Mouse (Mus musculus) forebrain, postnatal 0 days (tissue): ENCODE results near the gene Ppm1b. TPM values are rescaled to one million over a fixed set of nuclear protein-coding genes. Genes with fewer than 3 reads are reported as not detected.

ENCODE experiments used
- ATAC-seq: fragments of 200-750 bp; cut with Nextera tagmentation; 2 replicates; pipeline ENCODE4 v1.8.0; 2017; ENCODE audit warnings: mild to moderate bottlenecking, moderate library complexity
- DNase-seq: peaks from one replicate; pipeline ENCODE4 v3.0.0-alpha.2; 2015
- H3K27ac ChIP-seq: fragments of 300-500 bp; sonication (generic); 2 replicates; pipeline ENCODE4 v1.5.1; 2014; ENCODE audit warnings: low read depth, mild to moderate bottlenecking, antibody characterized with exemption, low read length, moderate library complexity, mixed read lengths
- H3K27me3 ChIP-seq: fragments of 300-500 bp; sonication (generic); 2 replicates; pipeline ENCODE4 v1.6.1; 2014; ENCODE audit warnings: mild to moderate bottlenecking, low read length, mixed read lengths; ENCODE audit not compliant: insufficient read depth
- H3K36me3 ChIP-seq: fragments of 300-500 bp; sonication (generic); 2 replicates; pipeline ENCODE4 v1.6.1; 2014; ENCODE audit warnings: mild to moderate bottlenecking, moderate library complexity; ENCODE audit not compliant: insufficient read depth
- H3K4me1 ChIP-seq: fragments of 300-500 bp; sonication (generic); 2 replicates; pipeline ENCODE4 v1.6.1; 2014; ENCODE audit warnings: antibody characterized with exemption; ENCODE audit not compliant: insufficient read depth
- H3K4me2 ChIP-seq: fragments of 300-500 bp; sonication (generic); 2 replicates; pipeline ENCODE4 v1.6.1; 2014; ENCODE audit warnings: low read depth, mild to moderate bottlenecking, moderate library complexity
- H3K4me3 ChIP-seq: fragments of 300-500 bp; sonication (generic); 2 replicates; pipeline ENCODE4 v1.5.1; 2014; ENCODE audit warnings: low read depth, low read length, mixed read lengths
- H3K9ac ChIP-seq: fragments of 300-500 bp; sonication (generic); 2 replicates; pipeline ENCODE4 v1.6.1; 2014; ENCODE audit warnings: mild to moderate bottlenecking
- H3K9me3 ChIP-seq: fragments of 300-500 bp; sonication (generic); 2 replicates; pipeline ENCODE4 v1.6.1; 2016; ENCODE audit warnings: low read length
- CTCF ChIP-seq: sonication (generic); IDR thresholded peaks from 2 replicates; pipeline ENCODE4 v1.5.1; 2016; ENCODE audit warnings: antibody characterized with exemption, control low read depth, low read depth
- WGBS: fragments of 180-500 bp; shearing (Covaris S2); extraction: QIAGEN DNeasy Blood & Tissue Kit; methylation state at CpG from one replicate; pipeline ENCODE4 v1.1.7; 2014; 5-methylcytosine and 5-hydroxymethylcytosine counted together
- polyA plus RNA-seq: library from polyadenylated mRNA; unstranded; fragments of >200 nt; fragmentation: Nextera tagmentation; extraction: Ambion mirVana; gene quantifications from 2 replicates; pipeline ENCODE4 v1.2.1, GENCODE M21; 2015
- total RNA-seq: library from RNA; depleted of rRNA; stranded (reverse); fragments of >200 nt; gene quantifications from 2 replicates; pipeline ENCODE4 v1.2.3, GENCODE M21; 2014

Ppm1b gene
- total and polyA plus RNA-seq, 2 experiments from 2014 or later, result 62.9 to 68.8 TPM

DNA sequence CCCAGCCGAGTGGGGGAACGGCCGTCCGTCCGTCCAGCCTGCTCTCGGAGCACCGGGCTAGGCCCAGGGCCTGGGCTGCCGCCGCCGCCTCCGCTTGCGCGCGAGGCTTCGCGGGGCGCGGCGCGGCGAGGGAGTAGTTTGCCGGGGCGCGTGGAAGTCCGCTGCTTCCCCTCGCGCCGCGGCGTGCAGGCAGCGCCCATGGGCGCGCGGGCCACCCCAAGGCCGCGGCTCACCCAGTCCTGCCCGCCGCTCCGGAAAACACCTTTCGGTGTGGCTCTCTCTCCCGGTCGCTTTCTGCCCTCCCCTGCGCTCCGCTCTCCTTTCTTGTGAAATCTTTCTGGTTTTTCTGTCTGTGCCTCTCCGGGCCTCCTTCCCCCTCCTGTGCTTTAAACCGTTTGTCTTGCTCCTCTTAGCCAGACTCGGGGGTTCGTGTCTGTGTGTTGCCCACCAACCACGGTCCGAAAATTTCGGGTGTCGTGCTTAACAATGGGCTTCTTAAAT, 1.9 kb downstream of the Ppm1b start:
- TF ChIP-seq CTCF, result no peak
- WGBS, result under 1% methylated on average over 36 of the region's 52 CpGs
- Histone ChIP-seq H3K9me3 (no peaks in the 10 kb centered on the region), H3K4me2 (peak overlapping the region; percentile 68), H3K27ac (peak overlapping the region; percentile 94), H3K27me3 (no peaks in the 10 kb centered on the region), H3K4me1 (peaks cover 13% of the 10 kb centered on the region), H3K9ac (peak overlapping the region; percentile 85), H3K36me3 (no peaks in the 10 kb centered on the region), H3K4me3 (peak overlapping the region; percentile 89)
- DNase-seq (peak; percentile 50), ATAC-seq (no peak)

DNA sequence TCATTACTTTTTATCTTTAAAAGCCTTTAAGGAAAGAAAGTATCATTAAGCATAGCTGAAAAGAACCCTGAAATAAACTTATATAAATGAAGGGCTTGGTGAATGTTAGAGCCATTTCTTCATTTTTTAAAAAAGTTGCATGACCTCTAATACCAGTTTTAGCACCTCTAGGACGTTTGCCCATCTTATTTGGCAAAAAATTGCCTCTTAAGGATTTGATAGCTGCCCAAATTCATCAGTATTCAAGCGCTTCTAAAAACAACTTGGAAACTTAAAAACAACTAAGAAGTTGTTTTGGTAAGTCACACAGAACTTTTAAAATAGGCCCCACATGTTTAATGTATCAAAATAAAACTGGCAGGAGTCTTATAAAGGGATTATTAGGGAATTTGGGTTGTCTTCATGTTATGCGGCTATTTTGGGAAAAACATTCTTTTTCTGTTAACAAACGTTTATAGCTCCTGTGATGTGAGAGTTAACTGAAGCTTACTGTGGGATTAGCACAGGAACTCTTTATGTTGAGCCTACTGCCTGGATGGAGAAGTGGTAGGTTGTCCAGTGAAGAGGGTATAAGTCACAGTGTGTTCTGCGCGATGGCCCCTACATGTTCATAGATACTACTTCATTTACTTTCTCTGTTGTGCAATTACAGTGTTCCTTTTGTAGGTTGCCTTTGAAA, 2.6 kb downstream of the Ppm1b start:
- Histone ChIP-seq H3K27ac (no peak overlapping the region), H3K4me3 (peak overlapping the region; percentile 89), H3K27me3 (no peaks in the 10 kb centered on the region), H3K4me1 (peaks cover 13% of the 10 kb centered on the region), H3K4me2 (peak overlapping the region; percentile 68), H3K9me3 (no peaks in the 10 kb centered on the region), H3K36me3 (no peaks in the 10 kb centered on the region), H3K9ac (no peak overlapping the region)
- no peak for DNase-seq
- TF ChIP-seq CTCF, result no peak
- 29% methylated on average over 6 of the region's 6 CpGs for WGBS
- ATAC-seq, result no peak

DNA sequence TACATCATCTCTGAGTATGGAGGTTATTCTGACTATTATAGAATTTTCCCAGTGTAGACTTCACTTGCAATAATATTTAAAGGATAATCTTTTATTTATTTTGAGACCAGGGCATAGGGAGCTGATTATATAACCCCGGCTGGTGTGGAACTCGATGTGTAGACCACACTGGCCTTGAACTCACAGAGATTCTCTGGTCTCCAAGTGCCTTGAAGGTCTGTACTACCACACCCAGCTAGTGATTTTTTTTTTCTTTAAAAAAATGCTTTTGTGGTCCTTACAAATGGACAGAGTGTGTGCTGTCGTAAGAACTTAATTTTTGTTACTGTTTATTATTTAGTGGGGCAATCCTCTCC, 3.1 kb downstream of the Ppm1b start:
- Histone ChIP-seq H3K4me1 (peaks cover 13% of the 10 kb centered on the region), H3K9ac (no peak overlapping the region), H3K36me3 (no peaks in the 10 kb centered on the region), H3K27ac (no peak overlapping the region), H3K9me3 (no peaks in the 10 kb centered on the region), H3K4me3 (peak overlapping the region; percentile 89), H3K4me2 (peak overlapping the region; percentile 68), H3K27me3 (no peaks in the 10 kb centered on the region)
- no peak for ATAC-seq
- no peak for TF ChIP-seq CTCF
- WGBS, result 62% methylated on average over 3 of the region's 3 CpGs
- no peak for DNase-seq

DNA sequence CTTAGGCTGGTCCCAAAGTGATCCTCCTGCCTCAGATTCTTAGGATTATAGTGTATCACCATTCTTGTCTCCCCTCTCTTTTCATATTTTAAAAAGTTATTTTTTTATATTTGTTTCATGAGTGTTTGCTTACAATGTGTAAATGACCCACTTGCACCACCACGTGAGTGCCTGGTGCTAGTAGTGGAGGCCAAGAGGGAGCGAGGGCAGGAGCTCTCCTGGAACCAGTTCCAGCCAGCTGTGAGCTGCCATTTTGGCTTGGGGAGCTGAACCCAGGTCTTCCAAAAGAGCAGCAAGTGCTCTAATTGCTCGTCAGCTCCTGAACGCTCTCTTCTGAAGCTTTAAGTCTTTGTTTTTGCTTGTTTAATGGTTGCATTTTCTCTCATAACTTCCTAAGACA, 3.6 kb downstream of the Ppm1b start:
- WGBS, result 40% methylated on average over 4 of the region's 4 CpGs
- no peak for TF ChIP-seq CTCF
- DNase-seq (no peak), ATAC-seq (no peak)
- Histone ChIP-seq H3K27ac (no peak overlapping the region), H3K4me1 (peaks cover 13% of the 10 kb centered on the region), H3K4me3 (no peak overlapping the region), H3K9ac (no peak overlapping the region), H3K36me3 (no peaks in the 10 kb centered on the region), H3K4me2 (peak overlapping the region; percentile 68), H3K9me3 (no peaks in the 10 kb centered on the region), H3K27me3 (no peaks in the 10 kb centered on the region)

DNA sequence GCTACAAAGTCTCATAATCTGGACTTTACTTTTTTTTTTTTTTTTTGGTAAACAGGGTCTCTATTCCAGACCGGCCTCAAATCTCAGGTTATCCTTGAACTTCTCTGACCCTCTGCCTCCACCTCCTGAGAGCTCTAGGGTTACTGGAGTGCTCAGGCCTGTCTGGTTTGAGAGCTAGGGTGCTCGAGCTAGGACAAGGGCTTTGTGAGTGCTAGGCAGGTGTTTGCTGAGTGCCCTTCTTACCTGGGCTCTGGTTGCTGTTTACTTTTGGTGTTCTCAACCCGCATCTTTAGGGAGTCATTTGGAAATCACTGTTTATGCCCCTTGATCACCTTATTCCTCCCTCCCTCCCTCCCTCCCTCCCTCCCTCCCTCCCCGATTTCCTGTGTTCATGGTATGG, 5.5 kb downstream of the Ppm1b start:
- Histone ChIP-seq H3K9ac (no peak overlapping the region), H3K36me3 (no peaks in the 10 kb centered on the region), H3K4me3 (no peak overlapping the region), H3K27me3 (no peaks in the 10 kb centered on the region), H3K9me3 (no peaks in the 10 kb centered on the region), H3K4me2 (no peak overlapping the region), H3K4me1 (peaks cover 13% of the 10 kb centered on the region), H3K27ac (no peak overlapping the region)
- no peak for TF ChIP-seq CTCF
- WGBS, result 86% methylated on average over 4 of the region's 4 CpGs
- ATAC-seq, result no peak
- no peak for DNase-seq

DNA sequence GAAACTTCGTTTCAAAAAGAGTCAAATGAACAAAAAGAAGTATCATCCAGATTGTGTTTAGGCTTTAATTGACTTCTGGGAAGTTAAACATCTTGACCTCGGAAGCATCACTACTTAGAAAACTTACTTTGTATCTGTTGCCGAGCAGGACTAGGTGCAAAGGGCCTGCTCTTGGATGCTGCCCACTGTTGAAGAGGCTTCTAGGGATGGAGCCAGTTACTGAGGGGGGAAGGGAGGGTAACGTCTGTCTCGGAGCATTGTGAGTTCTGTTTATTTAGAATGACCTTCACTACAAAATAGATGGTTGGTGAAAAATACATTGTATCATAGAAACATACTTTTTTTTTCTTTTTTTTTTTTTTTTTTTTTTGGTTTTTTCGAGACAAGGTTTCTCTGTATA, 7.1 kb downstream of the Ppm1b start:
- TF ChIP-seq CTCF, result no peak
- H3K9me3 ChIP-seq, result no peaks in the 10 kb centered on the region
- H3K4me2 ChIP-seq, result no peak overlapping the region
- H3K27ac ChIP-seq, result no peak overlapping the region
- H3K9ac ChIP-seq, result no peak overlapping the region
- H3K4me3 ChIP-seq, result no peak overlapping the region
- WGBS, result 90% methylated on average over 6 of the region's 6 CpGs
- ATAC-seq (no peak), DNase-seq (no peak)
- H3K36me3 ChIP-seq, result no peaks in the 10 kb centered on the region
- no peaks in the 10 kb centered on the region for H3K27me3 ChIP-seq
- peaks cover 13% of the 10 kb centered on the region for H3K4me1 ChIP-seq

DNA sequence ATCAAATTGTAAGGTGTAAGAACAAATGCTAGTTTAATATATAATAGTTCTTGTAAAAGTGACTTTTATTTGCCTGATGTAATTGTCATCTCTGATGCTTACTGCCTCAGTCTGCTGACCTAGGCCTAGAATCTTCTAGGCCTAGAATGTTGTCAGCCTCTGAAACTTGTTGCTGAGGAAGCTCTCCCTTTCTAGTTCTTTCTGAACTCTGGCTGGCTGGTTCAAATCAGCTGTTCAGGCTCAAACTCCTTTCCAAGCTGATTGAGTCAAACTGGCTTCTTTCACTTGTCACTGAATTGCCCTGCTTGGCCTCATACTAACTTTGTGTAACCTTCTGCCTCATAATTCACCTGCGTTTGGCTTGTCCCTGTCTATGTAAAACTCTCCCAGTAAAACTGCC, 9.7 kb downstream of the Ppm1b start:
- no peak for TF ChIP-seq CTCF
- no peak overlapping the region for H3K4me3 ChIP-seq
- no peaks in the 10 kb centered on the region for H3K27me3 ChIP-seq
- DNase-seq (no peak), ATAC-seq (no peak)
- no peaks in the 10 kb centered on the region for H3K9me3 ChIP-seq
- 100% methylated on average over 1 of the region's 1 CpGs for WGBS
- H3K36me3 ChIP-seq, result no peaks in the 10 kb centered on the region
- H3K27ac ChIP-seq, result no peak overlapping the region
- H3K9ac ChIP-seq, result no peak overlapping the region
- no peak overlapping the region for H3K4me2 ChIP-seq
- H3K4me1 ChIP-seq, result no peaks in the 10 kb centered on the region

DNA sequence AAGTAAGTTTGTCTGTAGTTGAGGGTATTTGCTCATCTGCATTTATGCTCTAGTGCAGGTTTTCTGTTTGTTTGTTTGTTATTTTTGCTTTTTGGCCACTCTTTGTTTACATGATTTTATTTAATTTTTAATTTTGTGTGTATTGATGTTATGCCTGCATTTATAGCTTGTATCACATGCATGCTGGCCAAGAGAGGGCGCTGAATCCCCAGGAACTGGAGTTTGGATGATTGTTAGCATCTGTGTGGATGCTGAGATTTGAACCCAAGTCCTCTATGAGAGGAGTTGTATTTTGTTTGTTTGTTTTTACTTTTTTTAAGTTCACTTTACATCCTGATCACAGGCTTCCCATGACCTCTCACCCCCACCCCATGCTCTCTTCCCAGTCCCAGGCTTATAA, 10.5 kb downstream of the Ppm1b start:
- TF ChIP-seq CTCF, result no peak
- Histone ChIP-seq H3K9me3 (no peaks in the 10 kb centered on the region), H3K4me3 (no peak overlapping the region), H3K9ac (no peak overlapping the region), H3K4me1 (no peaks in the 10 kb centered on the region), H3K27me3 (no peaks in the 10 kb centered on the region), H3K36me3 (no peaks in the 10 kb centered on the region), H3K27ac (no peak overlapping the region), H3K4me2 (no peak overlapping the region)
- WGBS, result 76% methylated on average over 1 of the region's 1 CpGs
- no peak for DNase-seq
- ATAC-seq, result no peak
